Mouse (Mus musculus) gastrocnemius, adult 2 months (tissue): ENCODE results near the gene Nop9. TPM values are rescaled to one million over a fixed set of nuclear protein-coding genes. Genes with fewer than 3 reads are reported as not detected.

Source experiments
- DNase-seq: peaks from one replicate; pipeline ENCODE4 v3.0.0; 2022
- H3K27ac ChIP-seq: fragments of 200-600 bp; 2 replicates; pipeline ENCODE4 v1.8.1; 2022; ENCODE audit warnings: mild to moderate bottlenecking
- H3K4me3 ChIP-seq: fragments of 200-600 bp; 2 replicates; pipeline ENCODE4 v1.8.1; 2022; ENCODE audit warnings: mild to moderate bottlenecking, moderate library complexity
- CTCF ChIP-seq: fragments of 200-600 bp; IDR thresholded peaks from 2 replicates; pipeline ENCODE4 v1.8.1; 2022; ENCODE audit warnings: antibody characterized with exemption, mild to moderate bottlenecking, moderate library complexity
- intact Hi-C: fragments of 180-260 bp; cut with DNase I; formaldehyde crosslinking; loops from one replicate; pipeline ENCODE4 v1.15.1; 2025
- long read RNA-seq, 2 experiments: library from polyadenylated mRNA; stranded (forward); transcript quantifications; one replicate each; pipeline ENCODE4 v2.0.0; 2021
- total RNA-seq, 2 experiments: library from RNA; stranded (reverse); gene quantifications; 2 replicates each; pipeline ENCODE4 v1.2.3; 2021

The Nop9 gene
- total RNA-seq, result 10 to 100 TPM in 1 of 2 experiments, 1 to 10 TPM in 1; 9.8 to 10.4 TPM
- long read RNA-seq, experiment 1, transcript Nop9-201 (10 exons, 3,694 nt), result major isoform, 42 of 43 reads
- long read RNA-seq, experiment 1, partial matches to known transcripts, result 0 of 43 reads
- long read RNA-seq, experiment 1, other reads (novel, unspliced or antisense), result 1 of 43 reads
- long read RNA-seq, experiment 2, transcript Nop9-201 (10 exons, 3,694 nt), result major isoform, 37 of 44 reads
- long read RNA-seq, experiment 2, partial matches to known transcripts, result 4 of 44 reads
- long read RNA-seq, experiment 2, other reads (novel, unspliced or antisense), result 3 of 44 reads

GRCm38 (mm10) chr14:55745180-55745860, at the start of gene Nop9, which contains the start of gene Dhrs1:
TSS of gene Nop9 (plus strand) at chr14:55745693.
TSS of gene Dhrs1 (minus strand) at chr14:55745690.
- intact Hi-C loops, result loop anchor here (10.0 kb wide), 1 partner anchor 251 kb away; the partner anchor contains the start of gene Carmil3
- peak; percentile 93 for DNase-seq
- peak within 1 kb of the TSS; percentile 89 for H3K4me3 ChIP-seq
- TF ChIP-seq CTCF, result no peak
- H3K27ac ChIP-seq, result peak within 1 kb of the TSS; percentile 89

- DNase-seq, result no peak
- no peak for TF ChIP-seq CTCF
- H3K4me3 ChIP-seq, result peak overlapping the region; percentile 36; the same call in 1 of the 2 replicates
- H3K27ac ChIP-seq, result no peak overlapping the region
- intact Hi-C loops, result no loop called here
These were observed 48.3 kb upstream of the Nop9 start for GRCm38 (mm10) chr14:55697226-55697625.

- TF ChIP-seq CTCF, result no peak
- DNase-seq, result no peak
- no peak overlapping the region for H3K4me3 ChIP-seq
- intact Hi-C loops, result no loop called here
- H3K27ac ChIP-seq, result no peak overlapping the region
These were observed 44.4 kb upstream of the Nop9 start for GRCm38 (mm10) chr14:55701131-55701530.

- H3K4me3 ChIP-seq, result no peak overlapping the region
- no peak for DNase-seq
- no peak for TF ChIP-seq CTCF
- H3K27ac ChIP-seq, result no peak overlapping the region
- intact Hi-C loops, result no loop called here
These were observed 42.7 kb upstream of the Nop9 start for GRCm38 (mm10) chr14:55702761-55703160.

GRCm38 (mm10) chr14:55706051-55706600, 39.4 kb upstream of the Nop9 start:
- intact Hi-C loops, result no loop called here
- no peak for TF ChIP-seq CTCF
- no peak for DNase-seq

GRCm38 (mm10) chr14:55707397-55707796, 38.1 kb upstream of the Nop9 start:
- Histone ChIP-seq H3K27ac (no peak overlapping the region), H3K4me3 (no peak overlapping the region)
- TF ChIP-seq CTCF, result no peak
- intact Hi-C loops, result no loop called here
- no peak for DNase-seq

More at GRCm38 (mm10) chr14:55706051-55706600, 39.4 kb upstream of the Nop9 start:
- H3K27ac ChIP-seq, result no peak overlapping the region
- no peak overlapping the region for H3K4me3 ChIP-seq

GRCm38 (mm10) chr14:55709509-55709908, 36.0 kb upstream of the Nop9 start:
- no peak for DNase-seq
- Histone ChIP-seq H3K4me3 (no peak overlapping the region), H3K27ac (no peak overlapping the region)
- no peak for TF ChIP-seq CTCF
- intact Hi-C loops, result no loop called here

- intact Hi-C loops, result no loop called here
- no peak for DNase-seq
- Histone ChIP-seq H3K27ac (no peak overlapping the region), H3K4me3 (no peak overlapping the region)
- no peak for TF ChIP-seq CTCF
These were observed 33.7 kb upstream of the Nop9 start for GRCm38 (mm10) chr14:55711786-55712185.

GRCm38 (mm10) chr14:55713007-55713728, 32.3 kb upstream of the Nop9 start:
- Histone ChIP-seq H3K4me3 (peak overlapping the region; percentile 48), H3K27ac (no peak overlapping the region)
- intact Hi-C loops, result no loop called here
- DNase-seq, result peak; percentile 53
- TF ChIP-seq CTCF, result no peak

GRCm38 (mm10) chr14:55713729-55714122, 31.8 kb upstream of the Nop9 start, which contains the start of gene Tgm1:
TSS of gene Tgm1 (minus strand) at chr14:55713926.
- H3K4me3 ChIP-seq, result peak within 1 kb of the TSS; percentile 48
- intact Hi-C loops, result no loop called here

GRCm38 (mm10) chr14:55714893-55715292, 30.6 kb upstream of the Nop9 start:
- intact Hi-C loops, result no loop called here
- H3K27ac ChIP-seq, result no peak overlapping the region
- no peak for TF ChIP-seq CTCF
- H3K4me3 ChIP-seq, result no peak overlapping the region
- DNase-seq, result no peak

More at GRCm38 (mm10) chr14:55713729-55714122, 31.8 kb upstream of the Nop9 start, which contains the start of gene Tgm1:
- no peak within 1 kb of the TSS for H3K27ac ChIP-seq
- no peak for DNase-seq
- no peak for TF ChIP-seq CTCF

GRCm38 (mm10) chr14:55716271-55716670, 29.2 kb upstream of the Nop9 start:
- TF ChIP-seq CTCF, result no peak
- no peak for DNase-seq
- no peak overlapping the region for H3K4me3 ChIP-seq
- intact Hi-C loops, result no loop called here
- no peak overlapping the region for H3K27ac ChIP-seq
